Mouse (Mus musculus) heart, postnatal 0 days (tissue): ENCODE results near the gene Prg4. TPM values are rescaled to one million over a fixed set of nuclear protein-coding genes. Genes with fewer than 3 reads are reported as not detected.

Experiments
- ATAC-seq: fragments of 200-750 bp; cut with Nextera tagmentation; 2 replicates; pipeline ENCODE4 v1.8.0; 2017; ENCODE audit warnings: low read depth, moderate number of reproducible peaks, moderate library complexity; ENCODE audit not compliant: insufficient read depth
- DNase-seq: peaks from one replicate; pipeline ENCODE4 v3.0.0-alpha.2; 2016; ENCODE audit warnings: low spot score
- H3K27ac ChIP-seq: fragments of 300-500 bp; sonication (generic); 2 replicates; pipeline ENCODE4 v1.5.1; 2014; ENCODE audit warnings: low read depth, mild to moderate bottlenecking
- H3K27me3 ChIP-seq: fragments of 300-500 bp; sonication (generic); 2 replicates; pipeline ENCODE4 v1.6.1; 2014; ENCODE audit warnings: low read length, mixed read lengths; ENCODE audit not compliant: control insufficient read depth, insufficient read depth
- H3K36me3 ChIP-seq: fragments of 300-500 bp; sonication (generic); replicated peaks from 2 replicates; pipeline ENCODE4 v1.6.1; 2014; ENCODE audit warnings: low read length, mixed read lengths; ENCODE audit not compliant: control insufficient read depth, insufficient read depth
- H3K4me1 ChIP-seq: fragments of 300-500 bp; sonication (generic); 2 replicates; pipeline ENCODE4 v1.6.1; 2014; ENCODE audit warnings: antibody characterized with exemption; ENCODE audit not compliant: control insufficient read depth, insufficient read depth
- H3K4me2 ChIP-seq: fragments of 300-500 bp; sonication (generic); 2 replicates; pipeline ENCODE4 v1.6.1; 2014; ENCODE audit warnings: low read depth, mild to moderate bottlenecking, low read length, moderate library complexity
- H3K4me3 ChIP-seq: fragments of 300-500 bp; sonication (generic); 2 replicates; pipeline ENCODE4 v1.5.1; 2014; ENCODE audit warnings: low read depth, low read length
- H3K9ac ChIP-seq: fragments of 300-500 bp; sonication (generic); replicated peaks from 2 replicates; pipeline ENCODE4 v1.6.1; 2014; ENCODE audit warnings: low read depth, low read length, mixed read lengths
- H3K9me3 ChIP-seq: fragments of 300-500 bp; sonication (generic); replicated peaks from 2 replicates; pipeline ENCODE4 v1.6.1; 2016; ENCODE audit warnings: low read length; ENCODE audit not compliant: control insufficient read depth
- CTCF ChIP-seq: IDR thresholded peaks from 2 replicates; pipeline ENCODE4 v1.5.1; 2016; ENCODE audit warnings: antibody characterized with exemption, control low read depth, low read depth
- EP300 ChIP-seq: IDR thresholded peaks from 2 replicates; pipeline ENCODE4 v1.6.1; 2016; ENCODE audit warnings: antibody characterized with exemption, low read depth
- WGBS: fragments of 180-500 bp; shearing (Covaris S2); extraction: QIAGEN DNeasy Blood & Tissue Kit; methylation state at CpG from one replicate; pipeline ENCODE4 v1.1.7; 2014; 5-methylcytosine and 5-hydroxymethylcytosine counted together
- polyA plus RNA-seq: library from polyadenylated mRNA; unstranded; fragments of >200 nt; fragmentation: Nextera tagmentation; extraction: Ambion mirVana; gene quantifications from 2 replicates; pipeline ENCODE4 v1.2.1, GENCODE M21; 2015
- total RNA-seq: library from RNA; depleted of rRNA; stranded (reverse); fragments of >200 nt; gene quantifications from 2 replicates; pipeline ENCODE4 v1.2.3, GENCODE M21; 2014; ENCODE audit warnings: low replicate concordance; rRNA removed

The Prg4 gene
- total and polyA plus RNA-seq, 2 experiments from 2014 or later = 1.3 to 3.6 TPM

DNA sequence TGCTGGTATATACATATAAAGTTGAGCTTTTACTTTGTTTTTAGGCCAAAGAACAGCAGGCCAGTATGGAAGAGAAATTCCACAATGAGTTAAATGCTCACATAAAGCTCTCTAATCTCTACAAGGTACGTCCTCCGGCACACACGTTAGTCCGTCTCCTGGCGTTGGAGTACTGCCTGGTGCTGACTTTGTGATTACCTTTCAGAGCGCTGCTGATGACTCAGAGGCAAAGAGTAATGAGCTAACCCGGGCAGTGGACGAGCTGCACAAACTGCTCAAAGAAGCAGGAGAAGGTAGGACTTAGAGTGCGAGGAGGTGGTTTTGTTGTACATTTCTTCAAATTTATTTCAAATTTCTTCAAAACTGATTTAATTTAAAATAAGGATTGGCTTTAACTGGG is 58.7 kb downstream of the Prg4 start:
- H3K27me3 ChIP-seq = no peaks in the 10 kb centered on the region
- H3K9ac ChIP-seq = no peak overlapping the region
- 49% methylated on average over 9 of the region's 9 CpGs for WGBS
- H3K4me2 ChIP-seq = no peak overlapping the region
- no peaks in the 10 kb centered on the region for H3K9me3 ChIP-seq
- DNase-seq (no peak), ATAC-seq (0 out of 2 replicates have a peak, but pooled peaks have one; percentile 33)
- TF ChIP-seq EP300 = no peak
- TF ChIP-seq CTCF = no peak
- no peak overlapping the region for H3K27ac ChIP-seq
- no peak overlapping the region for H3K4me3 ChIP-seq
- no peaks in the 10 kb centered on the region for H3K4me1 ChIP-seq
- H3K36me3 ChIP-seq = peaks cover 75% of the 10 kb centered on the region

DNA sequence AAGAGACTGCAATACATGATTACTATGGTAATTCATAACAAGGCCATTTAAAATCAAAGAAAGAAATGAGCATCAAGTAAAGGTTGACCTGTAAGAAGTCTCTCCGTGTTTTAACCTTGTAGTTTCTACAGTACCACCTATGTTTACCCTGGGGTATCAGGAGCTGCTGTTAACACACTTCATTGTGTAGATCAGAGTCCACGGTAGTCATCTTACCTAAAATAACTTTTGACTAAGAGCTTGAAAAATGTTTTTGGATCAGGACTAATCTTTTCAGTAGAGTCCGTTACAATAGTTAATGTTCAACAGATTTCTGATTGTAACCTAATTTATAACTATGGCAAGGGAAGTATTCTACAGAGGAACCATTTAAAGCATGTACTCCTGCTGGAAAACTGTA is 61.4 kb downstream of the Prg4 start:
- Histone ChIP-seq H3K27ac (no peak overlapping the region), H3K36me3 (peaks cover 63% of the 10 kb centered on the region), H3K9me3 (no peaks in the 10 kb centered on the region), H3K9ac (no peak overlapping the region), H3K4me3 (no peak overlapping the region), H3K4me1 (no peaks in the 10 kb centered on the region), H3K4me2 (no peak overlapping the region), H3K27me3 (no peaks in the 10 kb centered on the region)
- TF ChIP-seq EP300 (no peak), CTCF (no peak)
- DNase-seq (no peak), ATAC-seq (no peak)
- WGBS = 34% methylated on average over 3 of the region's 3 CpGs

GRCm38 (mm10) chr1:150403914-150404313 is 62.1 kb downstream of the Prg4 start:
- Histone ChIP-seq H3K9me3 (no peaks in the 10 kb centered on the region), H3K9ac (no peak overlapping the region), H3K4me2 (no peak overlapping the region), H3K27me3 (no peaks in the 10 kb centered on the region), H3K4me1 (no peaks in the 10 kb centered on the region), H3K36me3 (peaks cover 61% of the 10 kb centered on the region), H3K27ac (no peak overlapping the region), H3K4me3 (no peak overlapping the region)
- DNase-seq = no peak
- 88% methylated on average over 3 of the region's 3 CpGs for WGBS
- no peak for TF ChIP-seq CTCF
- no peak for TF ChIP-seq EP300
- ATAC-seq = no peak

Other genes with a start within 250 kb of the Prg4 start
- gene Pdc, start 146.7 kb downstream of the Prg4 start, total RNA-seq = not detected in 2 replicates
- not detected in 2 replicates for gene Pdc, start 146.7 kb downstream of the Prg4 start, polyA plus RNA-seq
- 86.4 and 112 TPM in 2 replicates for gene Tpr, start 73.3 kb downstream of the Prg4 start, total RNA-seq
- 117 and 118 TPM in 2 replicates for gene Tpr, start 73.3 kb downstream of the Prg4 start, polyA plus RNA-seq
- 10.7 and 36.4 TPM in 2 replicates for gene Odr4, start 73.1 kb downstream of the Prg4 start, total RNA-seq
- 42.9 and 45.7 TPM in 2 replicates for gene Odr4, start 73.1 kb downstream of the Prg4 start, polyA plus RNA-seq